Mouse (Mus musculus): Measurements from ENCODE around the gene Il22ra2. TPM values are rescaled to one million over a fixed set of nuclear protein-coding genes. Genes with fewer than 3 reads are reported as not detected.

The Il22ra2 gene
- polyA plus RNA-seq, 1 experiment: not detected

GRCm38 (mm10) chr10:19584846-19585245, 37.0 kb upstream of the Il22ra2 start:
- Histone ChIP-seq H3K27ac (ENCODE audit: insufficient read depth, low read depth, low read length) (no peak overlapping the region), H3K4me1 (ENCODE audit: control insufficient read depth, insufficient read depth, low read length) (no peaks in the 10 kb centered on the region), H3K4me3 (ENCODE audit: insufficient read depth, low read depth, low read length) (no peak overlapping the region)
- WGBS: 100% methylated on average over 1 of the region's 1 CpGs
- TF ChIP-seq CTCF (IDR thresholded peaks at IDR 0.05; ENCODE audit: insufficient read depth, low read depth, low read length) (no peak), POLR2A (IDR thresholded peaks at IDR 0.05; ENCODE audit: insufficient read depth, low read depth, low read length) (no peak)

- TF ChIP-seq POLR2A (IDR thresholded peaks at IDR 0.05; ENCODE audit: insufficient read depth, low read depth, low read length) (no peak), CTCF (IDR thresholded peaks at IDR 0.05; ENCODE audit: insufficient read depth, low read depth, low read length) (no peak)
These were observed 35.9 kb upstream of the Il22ra2 start for GRCm38 (mm10) chr10:19585860-19586259.

DNA sequence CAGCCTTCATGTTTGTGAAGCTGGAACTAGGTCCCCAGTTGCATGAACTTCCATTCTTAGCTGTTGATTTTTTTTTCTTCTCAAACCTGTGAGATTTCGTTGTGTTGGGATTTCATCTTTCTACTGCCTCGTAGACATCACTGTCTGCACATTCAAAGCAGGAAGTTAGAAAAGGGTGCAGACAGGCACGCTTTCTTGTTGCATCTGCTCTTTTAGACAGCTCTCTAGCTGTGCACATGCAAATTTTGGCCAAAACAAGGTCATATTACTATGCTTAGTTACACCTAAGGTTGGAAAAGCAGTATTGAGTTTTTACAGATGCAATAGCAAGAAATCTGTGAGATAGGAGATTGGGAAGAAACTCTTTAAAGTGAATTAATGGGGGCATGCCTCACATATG, 34.5 kb upstream of the Il22ra2 start:
- H3K4me3 ChIP-seq (ENCODE audit: insufficient read depth, low read depth, low read length): no peak overlapping the region
- TF ChIP-seq POLR2A (IDR thresholded peaks at IDR 0.05; ENCODE audit: insufficient read depth, low read depth, low read length): no peak
- H3K4me1 ChIP-seq (ENCODE audit: control insufficient read depth, insufficient read depth, low read length): no peaks in the 10 kb centered on the region
- H3K27ac ChIP-seq (ENCODE audit: insufficient read depth, low read depth, low read length): no peak overlapping the region
- 83% methylated on average over 3 of the region's 3 CpGs for WGBS

More at GRCm38 (mm10) chr10:19585860-19586259, 35.9 kb upstream of the Il22ra2 start:
- no peak overlapping the region for H3K4me3 ChIP-seq (ENCODE audit: insufficient read depth, low read depth, low read length)
- 96% methylated on average over 5 of the region's 5 CpGs for WGBS
- no peaks in the 10 kb centered on the region for H3K4me1 ChIP-seq (ENCODE audit: control insufficient read depth, insufficient read depth, low read length)
- H3K27ac ChIP-seq (ENCODE audit: insufficient read depth, low read depth, low read length): no peak overlapping the region

DNA sequence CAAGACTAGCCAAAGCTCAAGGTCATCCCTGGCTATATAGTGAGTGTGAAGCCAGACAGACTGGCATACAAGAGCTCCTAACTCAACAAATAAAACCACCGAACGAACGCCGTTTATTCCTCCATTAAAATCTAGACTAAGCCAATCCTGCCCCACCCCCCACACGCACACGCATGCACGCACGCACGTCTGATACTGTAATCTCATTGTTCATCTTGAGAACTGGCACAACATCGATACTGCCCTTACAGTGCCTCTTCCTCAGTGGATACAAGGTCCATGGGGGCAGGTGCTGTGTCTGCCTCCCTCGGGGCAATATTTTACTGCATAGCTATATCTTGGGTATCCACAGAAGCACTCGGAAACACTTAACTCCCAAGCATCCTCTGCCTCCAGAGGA, 32.2 kb upstream of the Il22ra2 start:
- H3K4me1 ChIP-seq (ENCODE audit: control insufficient read depth, insufficient read depth, low read length): no peaks in the 10 kb centered on the region
- no peak overlapping the region for H3K27ac ChIP-seq (ENCODE audit: insufficient read depth, low read depth, low read length)
- WGBS: 89% methylated on average over 12 of the region's 12 CpGs
- TF ChIP-seq CTCF (IDR thresholded peaks at IDR 0.05; ENCODE audit: insufficient read depth, low read depth, low read length) (no peak), POLR2A (IDR thresholded peaks at IDR 0.05; ENCODE audit: insufficient read depth, low read depth, low read length) (no peak)
- no peak overlapping the region for H3K4me3 ChIP-seq (ENCODE audit: insufficient read depth, low read depth, low read length)

GRCm38 (mm10) chr10:19591286-19591640, 30.5 kb upstream of the Il22ra2 start:
- Histone ChIP-seq H3K27ac (ENCODE audit: insufficient read depth, low read depth, low read length) (no peak overlapping the region), H3K4me1 (ENCODE audit: control insufficient read depth, insufficient read depth, low read length) (no peaks in the 10 kb centered on the region), H3K4me3 (ENCODE audit: insufficient read depth, low read depth, low read length) (peak overlapping the region; percentile 96)
- 30% methylated on average over 6 of the region's 6 CpGs for WGBS
- no peak for TF ChIP-seq POLR2A (IDR thresholded peaks at IDR 0.05; ENCODE audit: insufficient read depth, low read depth, low read length)
- TF ChIP-seq CTCF (IDR thresholded peaks at IDR 0.05; ENCODE audit: insufficient read depth, low read depth, low read length): no peak

DNA sequence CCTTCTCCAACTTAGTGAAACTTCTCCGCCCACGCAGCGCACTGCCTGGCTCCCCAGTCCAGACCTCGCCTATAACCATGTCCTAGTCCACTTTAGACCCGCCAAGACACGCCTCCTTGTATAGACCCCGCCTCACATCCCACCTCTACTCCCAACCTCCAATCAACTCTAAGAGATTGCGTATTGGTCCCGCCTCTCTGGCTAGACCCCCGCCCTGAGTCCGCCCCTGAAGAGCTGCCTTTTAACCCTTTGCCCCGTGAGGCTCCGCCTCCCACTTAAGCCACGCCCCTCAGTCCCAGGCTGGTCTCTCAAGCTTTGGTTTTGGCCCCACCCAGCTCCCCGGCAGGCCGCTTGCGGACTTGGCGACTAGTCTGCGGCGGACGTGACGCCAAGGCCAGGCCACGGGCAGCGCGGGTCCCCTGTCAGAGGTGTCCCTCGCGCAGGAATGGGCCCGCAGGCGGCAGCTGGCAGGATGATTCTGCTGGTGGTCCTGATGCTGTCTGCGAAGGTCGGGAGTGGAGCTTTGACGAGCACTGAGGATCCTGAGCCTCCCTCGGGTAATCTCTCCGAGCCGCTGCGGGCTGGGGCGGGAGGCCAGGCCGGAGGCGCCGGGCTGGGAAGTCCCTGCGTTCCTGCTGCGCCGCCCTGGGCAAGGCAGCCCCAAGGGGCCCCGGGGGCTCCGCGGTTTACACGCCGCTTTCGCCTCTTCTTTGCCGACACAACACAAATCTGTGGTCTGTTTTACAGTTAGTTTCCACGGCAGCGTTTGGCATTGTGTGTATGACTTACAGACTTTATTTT, 30.0 kb upstream of the Il22ra2 start, which contains the start of gene Ifngr1:
Gene Ifngr1, plus strand, starts transcription at position 309 of the 801 bp plus-strand sequence.
- H3K27ac ChIP-seq (ENCODE audit: insufficient read depth, low read depth, low read length): no peak within 1 kb of the TSS
- under 1% methylated on average over 52 of the region's 52 CpGs for WGBS
- peak within 1 kb of the TSS; percentile 96 for H3K4me3 ChIP-seq (ENCODE audit: insufficient read depth, low read depth, low read length)
- H3K4me1 ChIP-seq (ENCODE audit: control insufficient read depth, insufficient read depth, low read length): no peaks in the 10 kb centered on the region
- TF ChIP-seq CTCF (IDR thresholded peaks at IDR 0.05; ENCODE audit: insufficient read depth, low read depth, low read length) (no peak), POLR2A (IDR thresholded peaks at IDR 0.05; ENCODE audit: insufficient read depth, low read depth, low read length) (peak; percentile 61; the same call in 1 of the 2 replicates)

DNA sequence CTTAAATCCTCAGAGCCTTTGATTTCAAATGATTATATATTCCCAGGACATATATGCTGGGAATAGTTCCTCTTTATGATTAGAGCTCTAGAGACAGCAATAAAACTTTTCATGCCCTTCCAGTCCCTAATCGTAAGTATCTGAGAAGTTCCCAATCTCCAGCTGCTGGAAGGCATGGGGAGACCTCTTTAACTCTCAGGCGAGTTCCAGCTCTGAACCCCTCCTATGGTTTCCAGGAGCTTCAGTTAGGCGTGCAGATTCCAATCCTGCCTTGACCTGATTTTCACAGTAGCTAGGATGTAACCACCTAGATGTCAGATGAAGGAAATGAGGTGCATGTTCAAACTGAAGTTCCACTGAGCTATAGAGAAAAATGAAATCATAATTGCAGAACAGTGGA, 29.2 kb upstream of the Il22ra2 start:
- TF ChIP-seq POLR2A (IDR thresholded peaks at IDR 0.05; ENCODE audit: insufficient read depth, low read depth, low read length): no peak
- TF ChIP-seq CTCF (IDR thresholded peaks at IDR 0.05; ENCODE audit: insufficient read depth, low read depth, low read length): no peak
- Histone ChIP-seq H3K4me3 (ENCODE audit: insufficient read depth, low read depth, low read length) (peak overlapping the region; percentile 9), H3K4me1 (ENCODE audit: control insufficient read depth, insufficient read depth, low read length) (no peaks in the 10 kb centered on the region), H3K27ac (ENCODE audit: insufficient read depth, low read depth, low read length) (no peak overlapping the region)
- 4% methylated on average over 3 of the region's 3 CpGs for WGBS

DNA sequence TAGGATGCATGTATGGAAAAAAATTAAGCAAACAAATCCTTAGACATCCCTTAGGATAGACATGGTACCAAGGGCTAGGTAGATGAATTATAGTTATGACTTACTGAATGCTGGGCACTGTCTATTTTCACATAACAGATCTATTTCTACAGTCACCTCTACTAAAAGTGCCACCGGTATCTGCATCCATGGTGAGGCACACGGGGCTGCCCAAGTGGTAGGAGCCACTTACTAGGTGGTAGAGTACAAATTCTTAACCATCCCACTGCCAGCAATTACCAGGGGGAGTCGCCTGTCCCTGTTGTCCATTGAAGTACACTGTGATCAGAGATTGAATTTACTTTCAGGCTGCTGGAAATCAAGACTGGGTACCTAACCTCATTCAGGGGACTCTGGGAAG, 28.5 kb upstream of the Il22ra2 start:
- WGBS: 87% methylated on average over 3 of the region's 3 CpGs
- TF ChIP-seq POLR2A (IDR thresholded peaks at IDR 0.05; ENCODE audit: insufficient read depth, low read depth, low read length): no peak
- no peak for TF ChIP-seq CTCF (IDR thresholded peaks at IDR 0.05; ENCODE audit: insufficient read depth, low read depth, low read length)
- Histone ChIP-seq H3K4me3 (ENCODE audit: insufficient read depth, low read depth, low read length) (no peak overlapping the region), H3K27ac (ENCODE audit: insufficient read depth, low read depth, low read length) (no peak overlapping the region), H3K4me1 (ENCODE audit: control insufficient read depth, insufficient read depth, low read length) (no peaks in the 10 kb centered on the region)

- Histone ChIP-seq H3K4me3 (ENCODE audit: insufficient read depth, low read depth, low read length) (no peak overlapping the region), H3K27ac (ENCODE audit: insufficient read depth, low read depth, low read length) (no peak overlapping the region), H3K4me1 (ENCODE audit: control insufficient read depth, insufficient read depth, low read length) (no peaks in the 10 kb centered on the region)
- TF ChIP-seq CTCF (IDR thresholded peaks at IDR 0.05; ENCODE audit: insufficient read depth, low read depth, low read length): no peak
- no peak for TF ChIP-seq POLR2A (IDR thresholded peaks at IDR 0.05; ENCODE audit: insufficient read depth, low read depth, low read length)
- WGBS: 82% methylated on average over 3 of the region's 3 CpGs
These were observed 27.4 kb upstream of the Il22ra2 start for GRCm38 (mm10) chr10:19594201-19594905.

Measured in olfactory bulb, adult 2 months (tissue).